Mouse (Mus musculus): ENCODE measurements at regions not wholly inside any gene's neighbourhood (a gene's known extent, or its start where the extent isn't known, plus 50 kb on each side); places are given as distances from the start of the nearest gene placed in this dataset.

- no peak for TF ChIP-seq TCF12 (IDR thresholded peaks at IDR 0.05; ENCODE audit: low read depth, low read length)
- TF ChIP-seq BHLHE40 (IDR thresholded peaks at IDR 0.05; ENCODE audit: low read depth, low read length) = no peak
- no peak for TF ChIP-seq CTCF (conservative IDR thresholded peaks at IDR 0.05 in 1 of 2, IDR thresholded peaks at IDR 0.05 in 1 of 2; ENCODE audit: low read depth in 2 of 2, low read length in 2 of 2)
- TF ChIP-seq POLR2A (IDR thresholded peaks at IDR 0.05; ENCODE audit: low read depth, low read length) = no peak
These were observed 93.5 kb downstream of the Aldh8a1 start for GRCm38 (mm10) chr10:21470589-21470988.

Measured in CH12.LX (cell line).